Mouse (Mus musculus) kidney, adult 18-20 months (tissue): ENCODE results near the gene Map2k5.

Experiments
- DNase-seq: peaks from one replicate; pipeline ENCODE4 v3.0.0; 2021

Gene Map2k5

DNA sequence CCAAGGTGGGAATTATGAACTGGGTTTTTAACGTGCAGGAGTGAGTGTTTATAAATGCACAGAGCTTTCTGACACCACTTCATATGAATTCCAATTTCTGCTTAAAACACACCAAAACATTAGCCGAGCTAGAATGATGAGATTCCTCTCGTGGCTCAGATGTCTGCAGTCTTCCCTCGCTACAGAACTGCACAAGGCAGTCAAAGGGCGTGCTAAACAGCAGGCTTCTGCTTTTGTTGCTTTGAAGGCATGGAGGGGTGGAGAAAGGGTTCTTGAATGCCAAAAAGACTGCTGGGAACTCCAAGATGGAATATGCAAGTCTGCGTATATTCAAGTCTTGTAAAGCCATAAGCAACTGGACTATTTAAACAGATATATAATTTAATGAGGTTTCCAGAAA, 38.4 kb downstream of the Map2k5 start:
- no peak for DNase-seq

DNA sequence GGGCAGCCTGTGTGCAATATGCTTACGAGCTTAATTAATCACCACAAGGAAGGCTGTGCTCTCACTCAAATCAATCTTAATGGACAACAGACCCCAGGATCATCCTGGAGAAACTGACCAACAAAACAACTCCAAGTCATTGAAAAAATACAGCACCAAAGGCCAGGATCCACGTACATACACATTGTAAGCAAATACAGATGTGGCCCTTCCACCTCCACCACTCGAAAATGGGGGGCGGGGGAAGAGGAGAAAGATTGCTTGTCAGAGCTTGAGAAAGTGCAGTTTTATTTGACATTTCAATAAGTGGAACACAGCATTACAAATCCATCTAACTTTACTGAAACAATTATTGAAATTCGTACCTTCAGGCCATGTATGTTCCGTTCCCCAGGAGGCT, 39.0 kb downstream of the Map2k5 start:
- no peak for DNase-seq

DNA sequence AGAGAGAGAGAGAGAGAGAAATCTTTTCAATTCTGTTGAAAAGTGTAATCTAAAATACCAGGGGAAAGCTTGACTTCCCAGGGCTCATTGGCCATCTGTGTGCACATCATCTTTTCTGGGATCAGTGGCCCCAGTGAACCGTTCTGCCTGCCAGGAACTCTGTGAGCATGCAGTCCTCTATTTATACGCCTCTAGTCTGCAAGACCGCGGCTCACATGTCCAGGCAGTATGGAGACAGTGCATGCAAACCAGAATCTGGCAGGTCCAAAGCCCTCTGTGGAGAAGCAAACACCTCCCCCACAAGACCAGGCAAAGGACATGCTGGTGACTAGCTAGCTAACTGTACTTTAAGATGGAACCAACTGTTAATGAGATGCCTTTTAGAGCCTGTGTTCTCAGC, 41.9 kb downstream of the Map2k5 start:
- DNase-seq = no peak

DNA sequence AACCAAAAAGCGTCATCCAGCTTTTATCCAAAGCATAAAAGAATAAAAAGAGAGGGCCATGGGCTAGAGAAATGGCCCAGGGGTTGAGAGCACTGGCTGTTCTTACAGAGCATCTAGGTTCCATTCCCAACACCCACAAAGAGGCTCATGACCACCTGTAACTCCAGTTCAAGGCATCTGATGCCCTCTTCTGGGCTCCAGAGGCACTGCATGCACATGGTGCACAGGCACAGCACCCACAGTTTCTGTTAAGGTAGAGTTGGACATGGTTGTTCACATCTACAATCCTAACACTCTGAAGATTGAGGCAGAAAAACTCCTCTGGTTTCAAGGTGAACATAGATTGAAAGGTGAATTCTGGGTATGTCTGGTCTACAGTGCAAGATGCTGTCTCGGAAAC, 44.6 kb downstream of the Map2k5 start:
- DNase-seq = no peak

DNA sequence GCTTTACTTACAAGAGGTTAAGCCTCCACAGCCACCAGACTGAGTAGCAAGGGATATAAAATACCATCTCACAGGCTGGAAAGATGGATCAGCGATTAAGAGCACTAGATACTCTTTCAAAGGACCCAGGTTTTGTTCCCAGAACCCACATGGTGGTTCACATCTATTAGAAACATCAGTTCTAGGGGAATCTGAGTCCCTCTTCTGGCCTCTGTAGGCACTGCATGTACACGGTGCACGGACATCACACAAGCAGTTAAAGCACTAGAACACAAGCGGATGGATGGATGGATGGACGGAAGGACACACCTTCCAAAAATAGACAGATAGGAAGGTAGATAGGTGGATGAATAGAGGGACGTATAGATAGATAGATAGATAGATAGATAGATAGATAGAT, 46.5 kb downstream of the Map2k5 start:
- no peak for DNase-seq

DNA sequence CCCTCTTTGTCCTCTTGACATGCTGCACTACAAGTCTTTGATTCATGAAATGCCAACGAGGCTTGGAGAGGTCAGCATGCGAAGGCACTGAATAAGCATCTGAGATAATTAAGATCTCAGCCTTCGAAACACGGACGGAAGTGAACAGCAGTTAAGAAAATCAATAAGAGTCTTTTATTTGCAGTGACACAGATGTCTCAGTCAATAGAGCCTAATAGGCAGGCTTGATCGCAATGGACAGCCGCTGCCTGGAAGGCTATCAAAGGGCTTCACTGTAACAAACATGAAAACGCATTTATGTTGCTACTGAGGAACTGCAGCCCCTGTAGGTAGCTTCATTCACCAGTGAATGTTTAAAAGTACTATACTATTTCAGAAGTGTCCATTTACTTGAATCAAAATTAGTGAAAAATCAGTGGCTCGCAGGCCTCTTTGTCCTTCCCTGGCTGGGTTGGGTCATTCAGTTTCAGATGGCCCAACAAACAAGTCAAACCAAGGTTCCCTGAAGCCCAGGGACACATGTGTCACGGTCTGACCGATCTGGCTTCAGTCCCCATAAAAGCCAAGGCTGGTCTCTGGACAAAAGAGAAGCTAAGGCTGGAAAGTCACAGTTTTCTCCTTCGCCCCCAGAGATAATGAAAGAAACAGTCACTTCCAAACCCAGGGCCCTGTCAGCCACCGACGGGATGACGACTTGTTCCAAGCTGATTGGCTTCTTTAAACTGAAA, 48.6 kb downstream of the Map2k5 start:
- DNase-seq = no peak

DNA sequence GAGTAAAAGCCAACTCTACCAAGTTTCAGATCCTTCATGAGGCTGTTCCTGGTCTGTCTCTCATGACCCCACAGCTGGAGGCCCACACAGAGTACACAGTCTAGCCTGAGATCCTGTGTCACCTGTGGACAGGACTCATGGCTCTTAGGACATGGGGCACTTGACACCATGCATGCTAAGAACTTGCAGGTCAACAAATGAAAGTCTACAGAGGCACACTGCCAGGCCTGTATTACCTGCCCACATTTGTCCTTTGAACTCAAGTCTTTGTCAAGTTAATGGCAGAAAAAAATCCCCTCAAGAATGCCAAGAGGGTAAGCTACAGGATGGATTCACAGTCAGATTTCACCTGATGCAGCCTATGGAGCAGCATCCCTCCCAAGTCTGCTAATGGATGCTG, 62.5 kb downstream of the Map2k5 start:
- DNase-seq = no peak

DNA sequence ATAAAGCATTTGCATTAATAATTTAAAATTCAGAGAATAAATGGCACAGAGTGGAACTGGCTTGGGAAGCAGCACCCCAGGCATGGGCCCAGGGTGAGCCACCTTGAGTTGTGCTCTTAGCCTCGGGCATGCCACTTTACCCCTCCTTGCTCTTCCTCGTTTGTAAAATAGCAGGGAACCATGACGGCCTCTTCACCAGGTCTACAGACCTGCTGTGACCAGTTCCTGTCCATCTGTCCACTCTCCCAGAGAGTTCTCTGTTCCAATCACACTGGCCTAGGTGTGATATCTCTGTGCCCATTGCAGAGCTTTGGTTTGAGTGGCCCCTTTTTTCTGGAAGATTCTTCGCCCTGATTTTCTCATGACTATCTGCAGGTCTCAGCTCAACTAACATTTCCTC, 63.6 kb downstream of the Map2k5 start:
- no peak for DNase-seq

DNA sequence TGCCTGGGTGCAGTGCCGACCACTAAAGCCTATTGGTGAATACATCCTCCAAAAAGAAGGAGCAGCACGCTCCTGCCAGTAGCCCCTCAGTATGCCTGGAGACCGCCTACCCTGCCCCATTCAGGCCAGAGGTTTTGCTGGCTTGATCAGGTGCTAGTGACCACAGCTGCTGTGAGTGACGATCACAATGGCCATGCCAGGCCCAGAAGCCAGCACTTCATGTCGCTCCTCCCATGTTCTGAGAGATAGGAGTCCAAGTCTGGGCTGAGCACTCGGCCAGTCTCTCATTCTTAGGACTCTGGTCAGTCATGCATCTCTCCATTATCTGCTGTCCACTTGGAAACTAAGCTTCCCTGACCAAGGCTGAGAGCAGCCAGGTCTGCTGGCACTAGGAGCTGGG, 67.7 kb downstream of the Map2k5 start:
- DNase-seq = no peak

DNA sequence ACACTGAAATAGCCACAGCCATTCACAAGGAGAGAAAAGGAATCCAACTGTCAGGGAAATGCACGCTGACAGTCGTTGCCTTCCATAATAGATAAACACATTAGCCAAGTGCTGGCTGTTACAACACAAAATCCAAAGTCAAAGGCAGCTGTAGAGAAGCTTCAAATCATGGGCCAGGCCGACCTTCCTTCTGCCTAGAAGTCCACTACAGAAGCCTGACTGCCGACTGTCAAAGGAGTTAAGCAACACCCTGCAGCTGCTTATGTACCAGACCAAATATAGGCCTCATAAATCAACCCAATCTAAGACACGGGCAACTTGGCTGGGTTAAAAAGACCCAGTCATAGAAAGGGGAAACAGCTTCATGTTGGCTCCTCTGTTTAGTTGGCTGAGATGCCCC, 68.7 kb downstream of the Map2k5 start:
- DNase-seq = no peak

DNA sequence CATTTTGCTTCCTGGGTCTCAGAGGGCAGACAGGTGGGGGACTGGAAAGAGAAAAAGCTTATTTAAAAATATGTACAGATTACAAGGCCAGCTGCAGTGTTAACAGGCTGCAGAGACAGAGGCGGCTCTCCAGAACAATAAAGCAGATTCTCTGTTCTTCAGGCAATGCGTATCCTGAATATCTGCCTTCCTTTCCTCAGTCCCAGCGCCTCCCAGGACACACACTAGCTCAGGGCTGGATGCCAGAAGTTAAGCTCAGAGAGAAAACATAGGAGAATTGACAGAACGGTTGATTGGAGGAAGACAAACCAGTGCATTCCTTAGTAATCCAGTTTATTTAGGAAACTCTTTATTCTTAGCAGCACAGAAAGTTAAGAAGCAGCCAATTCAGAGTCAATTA, 69.3 kb downstream of the Map2k5 start:
- DNase-seq = no peak

DNA sequence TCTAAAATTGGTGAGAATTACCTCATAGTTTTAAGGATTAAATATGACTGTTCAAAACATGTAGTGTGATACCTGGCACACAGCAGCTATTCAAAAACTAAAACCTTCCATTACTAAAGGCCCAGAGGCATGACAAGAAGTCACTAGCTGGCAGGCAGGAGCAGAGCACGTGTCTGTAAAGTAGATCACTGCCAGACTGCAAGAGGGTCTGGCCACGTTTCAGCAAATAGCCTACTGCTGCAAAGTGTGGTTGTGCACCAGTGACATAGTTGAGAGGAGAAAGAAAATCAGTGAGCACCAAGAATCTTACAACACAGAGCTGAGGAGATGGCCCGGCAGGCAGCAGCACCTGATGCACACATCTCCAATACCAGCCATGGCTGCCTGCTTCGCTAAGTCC, 75.2 kb downstream of the Map2k5 start:
- DNase-seq = no peak

DNA sequence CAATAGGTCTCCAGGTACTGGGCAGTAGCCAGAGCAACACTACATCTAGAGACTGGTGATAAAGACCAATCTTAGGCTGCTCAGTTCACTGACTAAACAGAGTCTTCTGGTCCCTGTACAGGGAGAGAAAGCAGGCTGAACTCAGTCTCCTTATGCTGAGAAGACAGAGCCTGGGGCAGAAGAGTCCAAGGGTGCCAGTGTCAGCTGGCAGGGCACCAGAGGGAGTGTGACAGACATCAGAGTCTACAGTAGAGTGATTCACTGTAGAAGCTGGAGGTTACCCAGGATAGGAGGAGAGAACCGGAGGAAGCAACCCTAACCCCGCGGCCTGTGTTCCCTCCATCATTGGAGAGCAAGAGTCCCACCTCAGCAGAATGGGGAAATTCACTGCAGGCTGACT, 79.0 kb downstream of the Map2k5 start:
- no peak for DNase-seq

DNA sequence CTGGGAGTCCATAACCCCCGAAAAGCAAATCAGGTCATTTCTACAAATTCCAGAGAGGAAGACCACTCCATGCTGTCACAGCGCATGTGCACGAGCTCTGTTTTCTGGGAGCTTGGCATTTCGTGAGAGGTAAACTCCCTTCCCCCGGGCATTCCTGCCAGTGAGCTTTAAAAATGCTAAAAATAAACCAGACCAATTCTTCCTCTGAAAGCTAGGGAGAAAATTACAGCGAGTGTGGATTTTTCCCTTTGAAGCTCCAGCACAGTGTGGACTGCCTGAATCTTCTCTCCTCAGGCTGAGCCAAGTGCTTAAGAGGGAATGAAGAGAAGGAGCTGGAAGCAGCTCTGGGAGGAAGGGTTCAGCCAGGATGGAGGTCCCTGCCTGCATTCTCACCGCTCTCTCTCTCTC, 82.1 kb downstream of the Map2k5 start:
- DNase-seq = no peak

DNA sequence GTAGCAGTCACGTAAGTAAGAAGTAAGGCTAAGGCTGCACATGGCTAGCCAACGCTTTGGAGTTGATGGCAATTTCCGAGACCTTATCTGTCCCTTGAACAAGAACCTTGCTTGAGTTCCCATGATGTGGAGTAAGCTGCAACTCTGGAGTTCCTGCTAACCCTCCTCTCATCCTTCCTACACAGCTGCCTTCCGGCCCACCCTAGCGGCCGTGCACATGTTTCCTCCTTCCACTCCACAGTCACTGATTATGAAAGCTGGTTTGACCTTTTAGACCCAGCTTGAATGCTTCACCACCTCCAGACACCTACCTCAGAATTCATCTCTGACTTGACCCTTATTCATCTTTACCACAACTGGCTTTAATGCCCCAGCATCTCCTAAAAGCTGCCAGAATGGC, 82.9 kb downstream of the Map2k5 start:
- no peak for DNase-seq

DNA sequence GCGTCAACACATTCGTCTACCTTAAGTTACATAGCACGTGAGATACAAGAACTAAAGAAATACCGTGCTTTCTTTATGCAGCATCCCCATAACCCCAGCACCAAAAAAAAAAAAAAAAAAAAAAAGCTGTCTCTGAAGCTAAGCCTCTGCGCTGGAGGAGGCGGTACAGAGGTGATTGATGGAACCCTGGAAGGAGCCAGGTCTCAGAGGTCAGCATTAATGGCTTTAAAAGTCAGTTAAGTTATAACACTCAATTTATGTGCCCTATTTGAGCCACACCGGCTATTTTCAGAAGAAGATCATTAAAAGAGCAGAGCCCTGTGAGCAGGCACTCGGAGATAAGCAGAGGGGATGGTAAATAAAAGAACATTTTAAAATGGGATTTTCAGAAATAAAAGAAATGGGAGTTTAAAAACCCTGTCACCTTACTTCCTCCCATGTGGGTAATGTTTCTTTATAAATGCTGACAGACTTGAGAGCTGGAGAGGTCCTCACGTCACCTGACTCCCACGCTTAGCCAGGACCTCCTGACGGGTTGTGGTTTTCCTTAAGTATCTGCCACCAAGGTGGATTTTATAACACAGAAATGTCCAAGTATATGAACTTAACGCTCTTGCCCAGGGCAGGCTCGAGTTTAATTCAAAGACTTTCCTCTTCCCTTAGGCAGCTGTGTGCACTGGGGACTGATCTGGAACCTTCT, 83.8 kb downstream of the Map2k5 start:
- DNase-seq = no peak

DNA sequence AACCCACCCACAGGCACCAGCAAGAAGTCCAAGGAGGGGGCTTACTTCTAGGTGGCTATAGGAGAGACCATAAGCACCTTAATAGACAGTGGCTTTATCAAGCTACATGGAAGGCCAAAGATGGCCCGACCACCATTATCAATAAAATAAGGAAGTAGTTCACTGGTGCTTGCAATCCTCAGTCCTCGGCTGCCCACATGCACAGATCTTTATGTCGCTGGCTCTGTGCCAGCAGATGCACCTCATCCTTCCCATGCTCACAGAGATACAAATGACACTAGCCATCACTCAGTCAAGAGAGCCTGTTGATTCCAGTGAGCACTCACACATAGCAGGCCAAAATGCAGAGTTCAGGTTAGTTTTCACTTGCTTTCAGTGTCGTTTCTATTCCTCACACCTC, 89.0 kb downstream of the Map2k5 start:
- no peak for DNase-seq

DNA sequence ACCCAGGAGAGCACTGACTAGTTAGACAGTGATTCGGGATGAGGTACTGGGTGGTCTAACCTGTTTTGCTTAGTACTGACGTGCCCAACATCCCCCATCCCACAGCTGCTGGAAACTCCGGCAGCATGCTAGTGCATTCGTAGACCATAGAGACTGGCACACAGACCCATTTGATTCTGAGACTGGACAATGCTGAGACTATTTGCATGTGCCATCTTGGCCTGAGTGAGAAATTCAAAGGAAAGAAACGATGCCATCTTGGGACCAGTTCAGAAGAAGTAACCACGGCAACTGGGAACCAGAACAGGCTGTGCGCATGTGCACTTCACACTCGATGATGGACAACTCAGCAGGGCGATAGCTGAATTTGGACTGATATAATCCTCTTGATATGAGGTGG, 93.3 kb downstream of the Map2k5 start:
- DNase-seq = no peak

DNA sequence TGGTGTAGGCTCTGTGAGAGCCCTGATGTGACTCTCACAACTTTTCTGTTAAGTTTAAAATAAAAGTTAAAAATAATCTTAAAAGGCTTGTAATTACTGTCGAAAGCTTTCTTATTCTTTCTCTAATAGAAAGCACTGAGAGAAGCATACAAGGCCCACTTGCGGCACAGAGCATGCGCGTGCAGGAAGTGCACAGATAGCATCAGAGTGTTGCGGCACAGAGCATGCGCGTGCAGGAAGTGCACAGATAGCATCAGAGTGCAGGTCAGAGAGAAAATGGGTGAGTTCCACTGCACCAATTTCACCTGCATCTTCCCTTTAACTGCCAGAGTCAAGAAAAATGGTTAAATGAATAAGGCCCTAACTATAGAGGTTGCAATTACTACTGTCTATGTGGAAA, 95.7 kb downstream of the Map2k5 start:
- DNase-seq = no peak

DNA sequence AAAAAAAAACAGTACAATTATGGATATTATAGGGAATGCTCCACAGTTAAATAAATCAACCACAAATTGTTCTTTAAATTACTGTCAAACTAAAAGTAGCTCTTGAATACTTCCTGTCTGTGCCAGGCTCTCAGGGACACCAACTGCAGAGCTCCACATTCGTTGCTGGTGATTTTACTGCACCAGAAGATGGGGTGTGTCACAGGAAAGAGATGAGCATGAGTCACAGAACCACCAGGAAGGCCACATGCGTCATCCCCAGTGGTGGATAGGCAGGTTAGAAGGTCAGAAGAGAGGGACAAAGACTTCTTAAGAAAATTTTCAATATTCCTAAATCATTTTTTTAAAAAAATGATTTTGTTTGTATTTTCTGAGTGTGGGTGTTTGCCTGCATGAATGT, 96.6 kb downstream of the Map2k5 start:
- DNase-seq = no peak

DNA sequence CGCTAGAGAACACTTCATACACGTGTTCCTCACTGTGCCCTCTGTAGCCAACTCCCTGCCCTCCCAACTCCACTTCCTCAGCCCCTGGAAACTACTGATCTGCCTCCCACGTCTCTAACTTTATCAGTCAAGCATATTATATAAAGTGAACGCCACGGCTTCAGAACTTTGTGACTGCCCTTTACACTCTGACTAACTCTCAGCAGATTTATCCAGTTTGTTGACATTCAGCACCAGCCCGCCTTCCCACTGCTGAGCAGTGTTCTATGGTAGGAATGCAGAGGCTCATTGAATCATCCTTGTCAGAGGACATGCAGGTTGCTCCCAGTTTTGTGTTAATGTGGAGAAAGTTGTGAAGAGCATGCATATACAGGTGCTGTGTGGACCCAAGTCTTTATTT, 103.9 kb downstream of the Map2k5 start:
- no peak for DNase-seq

DNA sequence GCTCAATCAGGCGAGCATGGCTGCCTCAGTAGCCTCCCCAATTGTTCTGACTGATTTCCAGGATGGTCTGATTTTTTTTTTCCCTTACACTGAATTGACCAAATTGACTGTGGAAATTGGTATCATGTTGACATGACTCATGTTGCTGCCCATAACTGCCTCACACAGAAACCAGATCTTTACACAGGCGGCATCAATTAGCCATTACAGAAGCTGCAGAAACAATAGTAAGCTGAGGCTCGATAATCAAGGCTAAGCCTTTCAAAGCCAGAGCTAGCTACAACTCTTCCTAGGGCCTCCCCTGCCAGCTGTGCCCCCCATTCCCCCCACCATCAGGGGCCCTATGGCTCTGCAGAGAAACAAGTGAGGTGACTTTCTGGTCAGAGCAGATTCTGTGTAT, 107.9 kb downstream of the Map2k5 start:
- DNase-seq = no peak

DNA sequence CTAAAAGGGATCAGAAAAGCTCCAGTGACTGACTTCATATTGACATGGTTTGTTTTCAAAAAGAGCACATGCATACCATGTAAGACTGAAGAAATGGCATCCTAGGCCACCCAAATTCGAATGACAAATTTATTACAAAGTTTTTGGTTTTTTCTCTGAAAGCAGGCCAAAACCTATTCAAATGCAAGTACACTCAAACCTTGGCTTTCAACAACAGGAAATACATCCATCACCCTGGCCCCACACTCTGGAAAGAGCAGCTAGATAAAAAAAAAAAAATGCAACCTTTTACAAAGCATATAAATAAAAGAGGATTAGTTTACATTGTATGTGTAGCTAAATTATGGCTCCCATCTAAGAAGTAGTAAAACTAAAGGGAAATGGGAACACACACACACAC, 114.5 kb downstream of the Map2k5 start:
- no peak for DNase-seq

DNA sequence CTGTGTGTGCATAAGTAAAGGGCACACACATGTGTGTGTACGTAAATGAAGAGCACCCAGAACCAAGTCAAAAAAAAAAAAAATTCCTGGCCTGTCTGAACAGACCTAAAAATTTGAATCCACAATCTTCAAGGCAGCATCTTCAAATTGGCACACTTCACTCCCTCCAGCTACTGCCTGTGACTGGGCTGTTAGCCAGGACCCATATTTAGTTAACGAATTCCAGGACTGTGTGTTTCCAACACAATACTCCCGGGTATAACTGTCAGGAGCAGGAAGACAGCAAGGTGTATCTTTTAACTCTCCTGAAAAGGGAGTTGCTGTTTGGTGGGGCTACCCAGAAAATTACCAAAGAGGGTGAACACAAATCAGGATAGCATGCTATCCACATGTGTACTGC, 118.9 kb downstream of the Map2k5 start:
- no peak for DNase-seq

DNA sequence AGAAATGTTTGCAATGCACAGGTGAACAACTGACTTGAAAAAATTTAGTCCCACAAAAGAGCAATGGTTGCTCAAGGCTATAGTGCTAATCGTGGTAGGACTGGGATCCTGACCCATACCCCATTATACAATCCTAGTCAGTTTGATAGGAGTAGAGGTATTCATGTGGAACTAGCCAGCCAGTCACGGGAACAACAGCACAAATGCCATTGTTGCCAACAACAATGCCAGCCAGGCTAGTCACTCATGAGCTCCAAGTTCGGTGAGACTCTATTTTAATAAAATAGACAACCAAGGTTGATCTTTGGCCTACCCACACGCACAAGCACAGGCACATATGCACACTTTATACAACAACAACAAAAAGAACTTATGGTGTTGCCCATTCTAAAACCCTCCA, 120.0 kb downstream of the Map2k5 start:
- DNase-seq = no peak
